Mouse (Mus musculus) lung, postnatal 25 days (tissue): ENCODE measurements around the gene Myl4.
A peak's percentile ranks its signal among the peaks of the same experiment; 100 is the strongest.

Experiments
- DNase-seq: peaks from one replicate; pipeline ENCODE4 v3.0.0; 2022; ENCODE audit warnings: low spot score

Gene Myl4

DNA sequence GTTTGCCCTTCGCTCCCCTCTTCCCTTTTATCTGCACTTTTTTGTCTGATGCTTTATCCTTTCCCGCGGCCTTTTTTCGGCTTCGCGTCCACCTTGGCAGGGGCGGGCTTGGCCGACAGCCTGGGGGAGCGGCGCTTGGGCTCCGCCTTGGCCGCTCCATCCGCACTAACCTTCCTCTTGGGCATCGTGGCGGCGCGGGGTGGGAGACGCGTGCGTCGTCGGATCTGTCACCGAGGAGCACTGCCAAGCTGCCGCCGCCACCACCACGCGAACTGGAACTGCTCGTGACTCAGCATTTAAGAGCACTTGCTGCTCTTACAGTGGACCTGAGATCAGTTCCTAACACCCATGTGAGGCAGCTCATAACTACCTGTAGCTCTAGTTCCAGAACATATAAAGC is 20.9 kb downstream of the Myl4 start:
- peak; percentile 34 for DNase-seq

DNA sequence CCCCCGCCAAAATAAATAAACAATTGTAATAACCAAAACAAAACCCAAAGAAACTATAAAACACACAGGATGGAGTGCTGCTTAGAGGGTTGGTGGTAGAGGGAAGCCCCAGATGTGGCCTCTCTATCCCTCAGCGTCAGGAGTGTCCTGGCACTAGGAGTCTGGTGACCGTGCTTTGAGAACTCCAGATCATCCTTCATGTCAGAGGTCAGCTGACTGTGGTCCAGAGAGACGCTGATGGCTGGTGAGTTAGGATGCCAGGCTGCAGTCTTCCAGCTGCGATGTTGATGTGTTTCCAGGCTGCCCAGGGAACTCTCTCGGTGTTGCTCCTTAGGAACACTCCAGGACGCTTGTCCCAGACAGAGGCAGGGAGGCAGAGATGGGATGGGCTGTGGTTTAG is 21.6 kb downstream of the Myl4 start:
- no peak for DNase-seq

DNA sequence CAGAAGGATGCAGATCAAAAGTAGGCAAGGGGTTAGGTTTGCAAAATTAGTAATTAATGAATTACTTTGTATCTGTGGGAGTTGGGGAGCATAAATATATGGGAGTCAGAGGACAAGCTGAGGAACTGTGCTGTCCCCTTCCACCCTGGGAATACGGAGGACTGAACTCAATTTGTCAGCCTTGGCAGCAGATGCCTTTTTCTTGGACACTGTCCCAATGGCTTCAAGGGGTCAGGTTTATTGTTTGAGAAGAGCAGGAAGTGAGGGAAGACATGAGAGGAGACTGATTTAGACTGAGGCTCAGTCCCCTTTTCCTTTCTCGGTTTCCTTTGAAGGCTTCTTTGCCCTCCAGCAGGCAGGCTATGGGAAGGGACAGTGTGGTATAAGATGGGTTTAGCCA is 22.1 kb downstream of the Myl4 start:
- DNase-seq: no peak

DNA sequence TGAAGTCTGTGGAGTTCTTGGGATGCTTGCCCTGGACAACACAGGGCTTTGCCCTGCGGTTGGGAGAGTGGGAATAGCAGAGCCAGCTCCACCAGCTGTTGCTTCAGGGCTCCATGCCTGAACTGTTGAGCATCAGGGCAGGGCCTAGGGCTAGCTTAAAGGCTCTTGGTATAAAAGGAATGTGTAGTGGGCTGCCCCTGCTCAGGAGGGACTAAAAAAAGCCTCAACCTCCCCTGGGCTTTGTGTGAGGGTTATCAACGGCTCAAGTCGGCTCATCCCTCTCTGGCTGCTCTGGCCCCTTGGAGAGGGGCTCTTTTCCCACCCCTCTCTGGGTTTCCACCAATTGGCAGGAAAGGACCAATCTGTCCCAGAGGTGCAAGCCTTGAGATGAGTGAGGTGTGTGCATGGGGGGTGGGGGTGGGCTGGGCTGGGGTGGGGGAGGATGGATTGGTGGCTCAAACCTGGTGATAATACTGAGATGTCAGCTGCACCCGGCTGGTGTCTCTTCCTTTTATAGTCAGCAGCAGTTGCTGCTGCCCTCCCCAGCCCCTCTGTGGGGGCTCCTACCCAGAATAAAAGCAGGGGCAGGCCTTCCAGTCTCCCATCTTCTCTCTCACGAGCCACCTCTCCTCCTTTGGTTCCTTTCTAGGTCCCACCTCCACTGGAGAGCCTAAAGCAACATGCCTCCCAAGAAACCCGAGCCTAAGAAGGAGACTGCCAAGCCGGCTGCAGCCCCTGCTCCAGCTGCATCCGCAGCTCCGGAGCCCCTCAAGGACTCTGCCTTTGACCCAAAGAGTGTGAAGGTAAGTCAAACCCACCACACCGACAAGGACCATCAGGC is 26.5 kb downstream of the Myl4 start:
- no peak for DNase-seq

DNA sequence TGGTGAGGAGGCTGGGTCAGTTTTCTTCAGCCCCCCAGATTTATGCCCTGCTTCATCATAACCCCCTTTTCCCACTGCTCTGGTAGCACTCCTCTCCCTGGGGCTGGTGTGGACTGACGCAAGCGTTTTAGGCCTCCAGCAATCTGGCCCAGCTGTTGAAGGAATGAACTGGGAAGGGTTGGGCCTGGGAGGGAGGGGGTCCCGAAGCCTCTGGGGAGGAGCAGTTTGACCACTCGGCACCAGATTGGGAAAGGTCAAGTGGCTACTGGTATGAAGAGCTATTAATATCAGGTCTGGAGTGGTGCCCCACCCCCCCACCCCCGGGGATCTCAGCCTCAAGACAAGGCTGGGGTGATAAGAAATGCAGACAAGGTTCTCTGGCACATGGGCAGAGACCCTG is 27.6 kb downstream of the Myl4 start:
- no peak for DNase-seq

DNA sequence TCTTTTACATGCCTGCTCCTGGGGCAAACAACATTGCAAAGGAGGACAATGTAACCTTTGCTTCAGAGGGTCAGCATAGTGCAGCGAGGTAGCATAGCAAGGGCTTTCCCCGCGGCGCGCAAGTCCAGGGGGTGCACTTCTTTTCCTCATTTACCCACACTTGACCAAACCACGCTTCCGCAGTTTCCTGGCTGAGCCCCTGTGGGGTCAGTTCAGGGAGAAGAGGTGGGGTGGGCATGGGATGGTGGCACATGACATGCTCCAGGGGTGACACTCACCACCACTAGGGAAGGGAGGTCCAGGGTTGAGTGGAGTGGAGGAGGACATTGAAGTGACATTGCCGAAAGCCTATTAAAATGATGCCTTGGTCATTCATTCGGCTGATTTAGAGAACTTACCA is 28.6 kb downstream of the Myl4 start:
- DNase-seq: no peak

DNA sequence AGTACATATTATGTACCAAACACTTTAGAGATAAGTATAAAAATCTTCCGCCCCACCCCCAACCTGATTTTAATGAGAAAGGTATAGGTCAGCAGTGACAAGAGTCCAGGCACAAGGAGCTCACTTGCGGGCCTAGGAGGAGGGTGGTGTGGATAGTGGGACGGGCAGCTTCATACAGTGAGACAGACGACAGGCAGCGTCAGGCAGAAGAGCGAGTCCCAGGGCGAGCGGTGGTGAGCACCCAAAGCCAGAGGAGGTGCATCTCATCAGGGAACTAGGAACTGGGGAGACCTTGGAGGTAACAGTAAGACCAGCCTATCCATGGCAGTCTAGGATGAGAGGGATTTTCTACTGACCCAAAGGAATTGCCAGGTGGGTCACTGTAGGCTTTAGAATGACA is 29.1 kb downstream of the Myl4 start:
- no peak for DNase-seq

DNA sequence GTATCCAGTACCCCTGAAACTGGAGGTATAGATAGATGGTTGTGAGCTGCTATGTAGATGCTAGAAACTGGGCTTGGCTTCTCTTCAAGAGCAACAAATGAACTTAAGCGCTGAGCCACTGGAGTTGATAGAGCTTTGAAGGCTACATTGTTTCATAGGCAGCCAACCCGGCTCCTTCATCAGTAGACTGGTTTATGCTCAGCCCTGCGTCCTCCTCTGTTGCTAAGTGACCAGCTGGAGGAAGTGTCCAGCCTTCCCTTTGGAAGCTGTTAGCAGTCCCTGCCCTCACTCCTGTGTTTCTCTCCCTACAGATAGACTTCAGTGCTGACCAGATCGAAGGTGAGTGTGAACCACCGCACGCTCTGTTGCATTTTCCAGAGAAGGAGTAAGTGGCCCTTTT is 29.6 kb downstream of the Myl4 start:
- no peak for DNase-seq

DNA sequence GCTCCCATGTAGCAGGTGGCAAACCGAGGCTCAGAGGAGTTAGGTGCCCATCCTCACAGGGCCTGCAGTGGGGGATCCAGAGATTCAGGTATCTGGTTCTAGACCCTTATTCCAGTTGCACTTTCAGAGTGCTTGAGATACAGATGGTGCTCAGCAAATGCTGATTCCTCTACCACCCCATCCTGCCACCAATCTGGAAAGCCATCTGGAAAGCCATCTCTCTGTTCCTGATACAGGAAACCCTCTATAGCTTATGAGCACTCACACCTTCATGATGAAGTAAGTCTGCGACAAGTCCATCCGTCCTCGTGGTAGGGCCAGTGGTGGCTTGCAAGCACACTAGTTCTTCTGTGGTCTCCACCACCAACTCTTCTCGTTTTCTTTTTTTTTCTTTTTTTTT is 30.1 kb downstream of the Myl4 start:
- DNase-seq: no peak

DNA sequence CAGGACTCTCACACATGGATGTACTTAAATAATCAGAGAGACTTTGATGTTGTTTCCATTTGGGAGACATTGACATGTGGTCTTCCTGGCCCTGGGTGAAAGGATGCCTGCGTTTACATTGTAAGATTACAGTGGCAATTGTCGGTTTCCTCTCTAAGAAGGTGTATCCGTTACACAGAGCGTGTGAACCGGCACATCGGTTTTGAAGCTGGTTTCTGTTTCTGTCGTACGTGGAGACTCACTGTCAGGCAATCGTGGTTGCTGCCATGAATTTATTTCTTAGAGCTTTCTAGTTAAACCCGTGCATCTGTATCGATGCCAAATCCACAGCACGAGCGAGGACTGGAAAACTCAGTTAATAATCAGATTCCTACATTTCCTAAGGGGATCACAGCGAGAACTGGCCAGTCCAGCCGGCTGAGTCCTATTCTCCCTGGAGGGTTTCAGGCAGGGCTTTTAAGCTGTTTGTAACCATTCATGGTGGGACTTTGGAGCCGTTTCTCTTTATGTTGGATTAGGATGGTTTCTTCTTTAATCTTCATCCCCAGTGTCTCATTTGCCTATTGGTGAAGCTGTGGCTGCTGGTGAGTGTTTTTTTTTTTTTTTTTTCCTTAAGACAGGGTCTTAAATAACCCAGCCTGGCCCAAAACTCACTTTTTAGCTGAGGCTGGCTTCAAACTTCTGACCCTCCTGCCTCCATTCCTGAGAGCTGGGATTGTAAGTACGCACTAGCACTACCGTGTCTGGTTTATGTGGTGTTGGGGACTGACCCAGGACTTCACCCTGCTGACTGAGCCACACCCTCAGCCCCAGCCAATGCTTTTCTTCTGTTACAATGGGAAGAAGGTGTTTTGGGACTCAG is 31.2 kb downstream of the Myl4 start:
- peak; percentile 68 for DNase-seq

DNA sequence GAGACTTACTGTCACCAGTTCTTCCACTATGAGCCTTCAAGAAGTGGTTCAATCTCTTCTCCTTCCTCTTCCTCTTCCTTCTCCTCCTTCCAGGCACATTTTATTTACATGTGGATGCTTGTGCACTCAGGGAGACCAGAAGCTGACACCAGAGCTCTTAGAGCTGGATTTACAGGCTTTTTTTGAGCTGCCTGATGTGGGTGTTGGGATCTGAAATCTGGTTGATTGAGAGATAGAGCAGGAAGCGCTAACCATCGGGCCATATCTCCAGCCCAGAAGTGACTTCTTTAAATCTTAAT is 31.8 kb downstream of the Myl4 start:
- no peak for DNase-seq

DNA sequence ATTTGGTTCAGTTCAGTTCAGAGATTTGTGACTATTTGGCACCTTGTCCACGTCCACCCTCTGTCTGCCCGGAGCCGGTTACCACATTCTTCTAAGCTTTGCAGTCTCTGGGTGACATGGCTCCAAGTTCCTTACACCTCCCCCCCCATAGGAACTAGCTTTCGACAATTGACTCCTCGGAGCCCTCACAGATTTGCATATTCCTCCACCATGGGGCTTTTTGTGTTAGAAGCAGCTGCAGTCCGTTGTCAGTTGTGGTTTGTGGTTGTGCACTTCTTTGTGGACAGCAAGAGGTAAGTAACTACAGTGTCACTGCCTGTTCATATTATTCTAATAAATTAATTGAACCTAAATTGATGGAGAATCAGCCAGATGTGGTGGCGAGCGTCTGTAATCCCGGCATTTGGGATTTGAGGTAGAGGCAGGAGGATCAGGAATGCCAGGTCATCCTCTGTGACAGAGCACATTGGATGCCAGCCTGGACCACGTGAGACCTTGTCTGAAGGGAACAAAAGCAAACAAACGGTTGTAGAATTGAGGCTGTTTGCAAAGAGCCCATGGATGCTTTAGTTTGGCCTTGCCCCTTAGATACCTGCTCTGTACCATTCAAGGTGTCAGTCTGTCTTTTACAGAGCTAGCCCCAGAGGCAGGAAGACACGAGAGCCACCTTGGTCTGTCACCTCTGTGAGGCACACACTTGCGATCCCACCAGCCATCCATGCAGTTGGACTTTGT is 32.3 kb downstream of the Myl4 start:
- DNase-seq: no peak

DNA sequence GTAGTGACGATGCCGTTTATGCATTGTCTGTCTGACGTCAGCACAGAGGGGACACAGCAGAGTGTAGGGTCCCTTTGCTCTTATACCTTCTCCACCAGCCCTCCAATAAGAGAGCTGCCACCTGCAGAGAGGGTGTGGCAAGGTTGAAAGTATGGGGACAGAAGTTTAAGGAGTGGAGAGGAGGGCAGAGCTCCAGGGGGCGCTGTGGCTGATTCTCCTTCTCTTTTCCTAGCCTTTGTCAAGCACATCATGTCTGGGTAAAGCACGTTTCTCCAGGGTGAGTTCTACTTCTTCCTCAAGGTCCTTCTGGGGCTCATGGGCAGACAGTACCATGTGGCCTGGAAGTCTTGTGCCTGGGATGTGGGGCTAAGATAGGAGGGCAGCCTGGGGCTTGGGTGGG is 35.0 kb downstream of the Myl4 start:
- DNase-seq: no peak

DNA sequence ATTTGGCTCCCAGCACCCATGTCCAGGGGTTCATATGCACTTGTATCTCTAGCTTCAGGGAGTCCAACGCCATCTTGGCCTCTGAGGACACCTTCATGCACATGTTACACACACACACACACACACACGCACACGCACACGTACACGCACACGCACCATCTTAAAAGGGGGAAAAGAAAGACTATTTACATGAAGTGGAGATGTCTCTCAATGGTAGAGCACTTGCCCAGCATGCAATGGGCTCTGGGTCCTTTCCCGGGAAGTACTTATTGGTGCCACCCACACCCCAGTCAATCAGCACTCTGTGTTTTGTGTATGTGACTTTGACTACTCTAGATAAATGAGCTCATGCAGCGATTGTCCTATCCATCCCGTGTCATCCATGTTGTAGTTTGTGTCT is 37.4 kb downstream of the Myl4 start:
- DNase-seq: no peak

DNA sequence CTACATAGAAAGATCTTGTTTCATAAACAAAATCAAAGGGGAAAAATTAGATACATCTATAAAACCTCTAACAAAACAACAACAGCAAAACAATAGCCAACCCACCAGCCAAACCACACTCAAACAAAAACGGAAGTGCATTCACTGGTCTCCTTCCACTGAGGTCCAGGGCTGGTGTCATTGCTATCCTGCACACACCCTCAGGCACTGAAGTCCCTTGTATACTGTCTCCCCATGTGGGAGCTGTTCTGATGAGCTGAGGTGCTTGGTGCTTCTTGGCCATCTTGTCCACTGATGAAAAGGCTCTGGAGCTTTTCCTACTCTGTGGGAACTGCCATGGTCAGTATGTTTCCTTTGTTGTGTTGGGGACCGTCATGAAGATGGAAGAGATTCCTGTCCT is 38.0 kb downstream of the Myl4 start:
- DNase-seq: no peak

DNA sequence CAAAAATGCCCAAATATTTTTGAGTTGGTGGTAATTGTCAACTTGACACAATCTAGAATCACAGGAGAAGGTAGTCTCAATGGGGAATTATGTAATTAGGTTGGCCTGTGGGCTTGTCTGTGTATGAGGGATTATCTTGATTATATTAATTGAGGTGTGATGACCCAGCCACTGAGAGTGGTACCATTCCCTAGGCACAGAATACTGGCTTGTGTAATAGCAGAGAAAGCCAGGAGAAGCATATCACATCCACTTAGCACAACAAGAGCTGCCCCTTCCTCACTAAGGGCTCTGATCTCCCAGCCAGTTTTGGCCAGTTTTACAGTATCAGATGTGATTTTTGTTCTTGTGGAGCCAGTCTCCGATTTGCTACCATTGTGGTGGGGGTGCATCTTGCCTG is 39.1 kb downstream of the Myl4 start:
- no peak for DNase-seq

DNA sequence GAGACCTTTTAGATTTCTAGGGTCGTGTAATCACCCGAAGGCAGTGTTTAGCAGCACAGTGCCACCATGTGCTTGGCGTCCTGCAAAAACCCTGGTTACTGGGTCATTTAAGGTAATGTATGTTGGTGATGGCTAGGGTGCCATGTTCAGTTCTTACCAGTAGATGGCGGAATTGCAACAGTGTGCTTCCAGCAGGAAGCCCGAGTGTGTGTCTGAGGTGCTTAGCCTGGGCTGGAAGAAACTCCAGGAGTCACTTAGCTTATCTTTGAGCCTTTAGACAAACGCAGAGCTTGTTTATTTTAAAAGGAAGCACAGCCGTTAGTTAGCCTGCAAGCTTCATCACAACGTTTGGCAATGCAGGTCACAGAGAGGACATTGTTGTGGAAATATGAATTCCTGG is 39.7 kb downstream of the Myl4 start:
- peak; percentile 92 for DNase-seq

DNA sequence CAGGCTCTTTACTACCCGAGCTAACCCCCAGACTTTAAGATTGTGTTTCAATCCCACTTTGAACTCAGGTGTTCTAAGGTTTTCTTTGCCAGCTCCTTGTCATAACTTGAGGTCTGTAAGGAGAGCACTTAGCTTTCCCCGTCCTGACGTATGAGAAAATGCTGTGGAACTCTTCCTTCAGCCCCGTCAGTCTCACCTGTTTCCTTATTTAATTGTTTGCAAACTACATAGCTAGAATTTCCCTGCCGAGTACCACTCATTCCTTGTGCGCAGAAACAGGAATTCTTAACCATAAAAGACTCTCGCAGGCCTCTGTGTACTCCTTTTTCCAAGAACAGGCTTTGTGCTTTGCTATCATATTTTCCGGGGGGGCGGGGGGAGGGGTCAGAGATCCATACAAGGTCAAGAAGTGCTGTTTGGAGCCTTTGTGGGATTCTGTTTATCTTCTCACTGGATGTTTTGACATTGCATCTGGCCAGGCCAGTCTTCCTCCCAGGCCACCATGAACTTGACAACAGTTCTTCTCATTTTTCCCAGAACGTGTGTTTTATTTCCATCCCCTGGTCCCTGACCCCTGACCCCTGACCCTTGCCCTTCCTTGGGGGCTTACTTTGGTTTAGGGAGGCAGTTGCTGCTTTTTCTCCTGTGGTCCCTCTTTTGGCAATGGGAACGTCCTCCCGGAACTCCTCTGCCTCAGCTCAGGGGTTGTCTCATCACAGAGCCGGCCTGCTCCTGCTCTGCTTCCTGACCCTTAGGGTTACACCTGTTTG is 41.8 kb downstream of the Myl4 start:
- peak; percentile 69 for DNase-seq

DNA sequence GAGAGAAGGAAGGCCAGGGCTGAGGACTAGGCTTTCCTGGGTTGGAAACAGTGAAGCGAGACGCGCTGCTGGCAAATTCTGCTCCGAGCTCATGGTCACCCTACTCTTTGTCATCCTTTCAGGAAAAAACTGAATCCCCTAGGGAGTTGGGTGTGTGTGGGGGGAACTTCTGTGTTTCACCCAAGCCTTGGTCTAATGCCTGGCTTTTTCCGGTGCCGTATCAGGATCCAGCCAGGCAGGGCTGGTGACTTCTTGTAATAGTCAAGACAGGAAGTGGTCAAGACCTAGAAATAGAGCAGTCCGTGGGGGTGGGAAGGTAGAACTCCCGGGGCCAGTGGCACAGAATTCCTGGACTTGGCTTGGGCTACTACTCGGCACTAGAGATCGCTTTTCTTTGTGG is 45.9 kb downstream of the Myl4 start:
- no peak for DNase-seq

DNA sequence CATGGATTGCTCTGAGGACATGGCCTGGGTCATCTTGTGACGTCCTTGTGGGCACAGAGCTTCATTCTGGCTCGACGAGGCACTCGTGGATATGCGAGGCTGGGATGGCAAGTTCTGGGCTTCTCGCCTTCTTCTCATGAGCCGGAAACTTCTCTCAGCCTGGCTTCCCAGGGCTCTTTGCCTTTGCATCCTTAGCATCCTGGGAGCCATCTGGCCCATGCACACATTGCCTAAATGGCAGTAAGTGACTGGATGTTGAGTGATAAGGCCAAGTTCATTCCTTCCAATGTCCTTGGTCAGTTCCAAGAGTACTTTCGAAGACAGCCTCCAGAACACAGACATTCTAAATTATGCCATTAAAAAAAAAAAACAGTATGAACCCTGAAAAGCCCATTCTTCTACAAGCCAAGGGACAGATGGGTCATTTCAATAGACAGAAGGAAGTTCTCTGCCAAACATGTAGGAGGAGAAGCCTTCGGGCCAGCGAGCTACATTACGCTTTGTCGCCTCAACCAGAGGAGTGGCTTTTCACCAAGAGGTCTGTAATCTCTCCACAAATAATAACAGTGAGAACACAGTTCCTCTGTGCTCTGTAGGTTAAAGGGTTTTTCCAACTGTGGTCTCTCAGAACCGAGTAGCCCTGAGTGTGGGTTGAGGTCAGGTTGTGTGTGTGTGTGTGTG is 48.9 kb downstream of the Myl4 start:
- no peak for DNase-seq

DNA sequence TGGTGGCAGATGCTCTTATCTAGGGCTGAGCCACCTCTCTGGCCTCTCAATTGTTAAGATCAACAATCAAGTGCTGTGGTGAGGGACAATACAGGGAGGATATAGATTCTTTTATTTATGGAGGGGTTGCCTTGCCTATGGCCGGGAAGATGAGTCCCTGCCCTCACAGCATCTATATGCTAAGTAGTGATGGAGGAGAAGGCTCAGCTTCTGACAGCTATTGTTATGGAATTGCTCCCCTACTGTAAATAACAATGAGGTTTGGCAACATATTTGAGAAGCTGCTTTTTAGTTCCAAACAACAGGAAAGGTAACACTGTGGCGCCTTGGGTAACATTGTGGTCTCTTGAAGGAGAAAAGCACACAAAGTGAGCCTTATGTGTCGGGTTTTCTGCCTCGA is 50.2 kb downstream of the Myl4 start:
- DNase-seq: no peak

DNA sequence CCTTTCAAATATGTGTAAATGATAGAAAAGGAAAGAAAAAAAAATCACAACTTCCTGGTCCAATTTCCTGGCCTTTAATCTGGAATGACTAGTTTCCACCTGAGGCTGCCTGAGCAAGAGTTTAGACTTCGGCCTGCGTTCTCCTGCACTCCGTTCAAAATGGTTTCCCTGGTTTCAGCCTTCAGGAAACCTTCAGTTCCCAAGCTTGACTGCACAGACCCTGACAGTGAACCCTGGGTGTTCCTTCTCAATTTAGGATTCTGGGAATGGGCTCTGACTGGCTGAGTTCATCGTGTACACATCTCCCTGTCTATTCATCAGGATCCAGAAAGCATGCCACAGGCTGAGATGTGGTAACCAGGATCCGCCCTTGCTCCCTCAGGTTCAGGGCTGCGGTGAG is 53.7 kb downstream of the Myl4 start:
- DNase-seq: no peak
